Mouse (Mus musculus) heart, adult 11 months (tissue): ENCODE data around the gene Olfr410.

Experiments used
- DNase-seq: peaks from one replicate; pipeline ENCODE4 v3.0.0; 2022

The Olfr410 gene

DNA sequence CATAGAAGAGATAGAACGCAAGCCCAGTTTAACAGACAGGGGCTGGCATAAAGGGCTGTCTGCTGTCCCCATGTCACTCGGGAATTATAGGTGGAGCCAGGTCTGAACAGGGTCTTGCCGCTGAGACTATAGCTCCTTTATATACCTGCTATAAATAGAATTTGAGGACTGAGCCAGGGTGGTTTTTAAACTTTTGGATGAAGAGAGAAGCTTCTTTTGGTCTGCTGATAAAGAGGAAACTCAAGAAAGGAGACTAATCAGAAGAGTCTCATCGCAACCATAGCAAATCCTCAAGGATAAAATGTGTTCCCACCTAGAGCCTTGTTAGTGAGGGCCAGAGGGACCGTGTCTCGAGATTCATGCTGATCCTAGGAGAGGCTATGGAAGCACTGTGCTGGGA, at the start of gene Olfr410:
Gene Olfr410 (minus strand): TSS at position 101 of the 400 bp plus-strand sequence.
- DNase-seq, result no peak

DNA sequence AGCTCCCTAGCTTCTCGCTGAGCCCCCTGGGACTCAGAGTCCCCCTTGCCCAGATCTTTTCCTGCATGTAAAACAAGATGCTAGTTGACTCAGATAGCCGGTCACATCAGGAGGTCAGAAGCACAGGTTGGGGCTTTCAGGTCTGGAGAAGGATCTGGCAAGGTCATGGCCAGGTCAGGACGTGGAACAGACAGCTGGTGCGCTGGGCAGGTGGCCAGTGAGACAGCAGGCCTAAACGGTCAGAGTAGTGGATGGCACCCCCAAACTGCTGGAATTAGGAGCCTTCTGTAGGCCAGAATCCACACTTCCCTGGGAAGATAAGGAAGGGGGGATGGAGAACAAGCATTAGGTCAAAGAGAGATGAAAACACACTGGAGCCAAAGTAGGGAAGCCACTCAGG, 49.4 kb upstream of the Olfr410 start:
- DNase-seq, result peak; percentile 92

DNA sequence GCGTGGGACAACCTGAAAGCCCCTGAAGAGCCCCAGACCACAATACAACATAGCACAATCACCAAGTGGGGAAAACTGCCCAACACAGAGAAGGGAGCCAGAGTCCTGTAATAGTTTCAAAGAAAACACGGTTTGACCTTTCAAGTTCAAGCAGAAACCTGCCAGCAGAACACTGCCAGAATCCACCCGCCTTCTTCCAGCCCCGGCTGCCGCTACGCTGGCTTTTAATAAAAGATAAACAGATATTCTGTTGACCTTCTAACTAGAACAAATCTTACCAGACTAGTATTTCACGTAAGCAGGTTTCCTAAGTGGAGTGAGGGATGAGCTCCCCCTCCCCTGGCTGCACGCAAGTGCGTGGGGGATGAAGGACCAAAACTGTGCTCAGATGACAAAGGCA, 47.8 kb upstream of the Olfr410 start:
- no peak for DNase-seq

DNA sequence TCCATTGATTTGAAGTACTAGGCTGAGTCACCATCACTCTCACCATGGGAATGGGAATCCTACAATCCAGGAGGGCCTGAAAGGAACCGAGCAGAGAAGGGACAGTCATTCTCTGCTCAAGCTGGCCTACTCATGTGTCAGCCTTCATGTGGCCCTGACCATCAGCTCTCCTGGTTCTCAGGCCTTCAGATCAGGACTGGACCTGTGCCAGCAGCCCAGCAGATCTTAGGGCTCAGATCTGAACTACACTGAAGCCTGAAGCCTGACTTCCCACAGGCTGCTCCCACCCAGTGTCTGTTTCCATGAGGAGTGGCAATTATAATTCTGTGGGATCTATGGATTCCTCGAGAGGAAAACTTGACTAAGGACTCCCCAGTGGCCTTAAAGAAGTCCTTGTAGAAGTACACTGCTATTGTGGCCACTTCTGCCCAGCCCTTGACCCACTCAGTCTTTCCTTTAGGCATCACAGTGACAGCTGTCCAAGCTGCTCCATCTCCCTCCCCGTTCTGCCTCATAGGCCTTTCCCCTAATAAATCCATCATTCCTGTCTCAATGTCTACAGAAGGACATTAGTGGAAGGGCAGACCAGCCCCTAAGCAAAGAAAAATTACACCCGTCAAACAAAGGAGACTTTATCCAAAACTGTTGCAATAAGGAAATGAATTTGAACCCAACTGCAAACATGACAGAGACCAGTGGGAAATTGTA, 41.5 kb upstream of the Olfr410 start:
- DNase-seq, result peak; percentile 59

DNA sequence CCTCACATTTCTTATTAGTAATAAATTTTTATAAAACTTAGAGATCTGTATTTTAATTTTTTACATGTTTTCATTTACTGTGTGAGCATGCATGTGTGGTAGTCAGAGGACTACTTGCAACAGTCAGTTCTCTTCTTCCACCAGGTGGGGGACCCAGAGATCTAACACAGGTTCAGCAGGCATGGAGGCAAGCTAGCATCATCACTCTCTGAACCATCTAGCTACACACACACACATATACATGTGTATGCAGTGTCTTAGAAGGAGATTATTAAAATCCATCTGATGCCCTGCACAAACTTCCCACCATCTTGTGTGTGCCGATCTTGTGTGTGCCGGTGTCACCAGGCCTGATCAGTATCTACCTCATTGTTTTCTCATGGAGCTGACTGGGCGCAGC, 39.0 kb upstream of the Olfr410 start:
- DNase-seq, result peak; percentile 70

DNA sequence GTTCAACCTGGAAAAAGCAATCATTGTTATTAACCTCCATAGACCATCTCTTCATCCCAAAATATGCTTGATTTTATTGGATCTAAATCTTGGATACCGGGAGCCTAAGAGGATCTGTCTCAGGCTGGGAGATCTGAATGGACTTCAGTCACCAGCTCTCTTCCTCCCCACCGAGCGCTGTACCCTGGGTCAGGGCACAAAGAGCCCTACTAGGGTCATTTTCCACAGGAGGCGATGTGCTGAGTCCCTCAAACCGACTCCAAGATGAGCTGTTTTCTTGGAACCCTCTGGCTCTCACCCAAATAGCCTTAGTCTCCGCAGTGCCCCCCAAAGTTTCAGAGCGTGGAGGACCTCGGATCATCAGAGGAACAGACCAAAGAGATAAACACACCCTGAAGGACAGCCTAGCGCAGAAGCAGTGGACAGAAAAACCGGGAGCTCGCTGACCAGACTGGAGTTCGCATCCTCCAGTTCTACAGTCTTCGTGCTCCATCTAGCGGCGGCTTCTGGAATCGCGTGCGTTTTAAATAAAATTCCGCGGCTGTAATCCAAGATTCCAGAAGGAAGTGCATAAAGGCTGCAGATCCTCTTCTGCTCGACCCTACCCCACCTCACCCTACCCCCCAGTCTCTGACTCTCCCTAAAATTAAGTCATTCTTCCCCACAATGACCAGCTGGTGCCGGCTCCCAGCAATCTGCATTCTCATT, 33.7 kb upstream of the Olfr410 start:
- peak; percentile 88 for DNase-seq

DNA sequence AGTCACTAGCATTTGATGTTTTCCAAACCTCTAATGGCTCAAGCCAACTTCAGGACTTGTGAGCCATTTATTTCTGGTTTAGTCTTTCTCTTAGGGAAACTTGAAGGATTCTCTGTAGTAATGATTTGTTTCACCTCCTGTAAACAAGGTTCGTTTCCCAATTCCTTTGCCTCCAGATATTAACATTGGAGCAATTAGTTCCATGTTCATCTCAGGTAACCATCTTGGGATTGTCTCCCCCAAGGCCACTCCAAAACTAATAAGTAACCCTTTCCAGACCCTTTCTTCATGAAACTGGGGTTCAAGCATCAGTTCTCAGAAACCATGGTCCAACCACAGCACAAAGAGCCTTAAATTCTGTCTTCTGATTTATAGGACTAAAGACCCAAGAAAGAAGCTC, 23.9 kb upstream of the Olfr410 start, which contains the start of gene Olfr412:
Gene Olfr412 (plus strand): TSS at position 301 of the 400 bp plus-strand sequence.
- DNase-seq, result no peak

DNA sequence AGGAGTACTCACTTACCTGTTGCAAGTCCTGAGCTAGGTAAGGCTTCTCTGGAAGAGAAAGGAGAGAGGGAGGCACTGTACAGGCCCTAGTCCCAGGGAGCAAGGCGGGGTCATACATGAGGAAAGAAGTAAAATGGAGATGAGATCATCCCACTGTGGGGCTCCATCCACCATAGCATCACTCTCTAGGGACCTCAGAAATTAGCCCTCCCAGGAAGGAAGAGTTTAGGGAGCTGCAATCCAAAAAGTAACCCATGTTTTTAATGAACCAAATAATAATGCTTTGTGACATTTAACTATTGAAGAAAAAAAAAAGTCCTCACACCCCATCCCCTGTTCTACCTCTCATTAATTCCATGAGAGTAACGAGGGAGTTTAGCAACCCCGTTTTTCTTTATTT, 14.7 kb upstream of the Olfr410 start, which contains the start of gene Olfr411:
Gene Olfr411 (minus strand): TSS at position 101 of the 400 bp plus-strand sequence.
- no peak for DNase-seq

DNA sequence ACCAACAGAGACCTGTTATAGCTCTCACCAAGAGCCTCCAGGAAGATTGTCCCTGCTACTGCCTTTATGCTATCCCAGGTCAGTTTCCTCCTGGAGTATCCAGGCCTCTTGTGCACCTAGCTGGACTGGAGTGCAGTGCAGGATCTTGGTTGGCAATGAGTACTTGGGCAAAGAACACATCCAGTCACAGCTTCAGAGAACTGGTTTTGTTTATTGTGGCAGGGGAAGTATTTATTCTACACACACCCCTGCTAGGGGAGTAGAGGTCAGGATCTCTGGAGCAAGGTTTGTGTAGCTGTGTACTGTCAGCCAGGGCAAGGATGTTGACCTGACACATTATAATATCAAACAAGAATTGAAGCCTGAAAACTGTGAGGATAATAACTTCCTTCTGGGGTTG, 9.1 kb downstream of the Olfr410 start:
- DNase-seq, result no peak

DNA sequence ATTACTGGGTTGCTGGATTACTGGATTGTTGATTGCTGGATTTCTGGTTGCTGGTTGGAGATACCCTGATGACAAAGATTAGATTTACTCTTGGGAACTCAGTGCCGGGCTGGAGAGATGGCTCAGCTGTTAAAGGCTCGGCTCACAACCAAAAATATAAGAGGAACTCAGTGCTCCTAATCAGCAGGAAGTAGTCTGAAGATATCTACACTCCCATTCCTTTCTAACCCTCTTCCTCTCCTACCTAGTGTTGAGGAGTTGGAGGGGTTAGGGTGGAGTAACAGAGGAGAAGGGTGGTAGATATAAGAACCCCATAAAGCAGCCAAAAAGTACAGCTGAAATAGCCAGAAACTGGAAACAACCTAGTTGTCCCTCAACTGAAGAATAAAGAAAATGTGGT, 11.8 kb downstream of the Olfr410 start:
- no peak for DNase-seq

DNA sequence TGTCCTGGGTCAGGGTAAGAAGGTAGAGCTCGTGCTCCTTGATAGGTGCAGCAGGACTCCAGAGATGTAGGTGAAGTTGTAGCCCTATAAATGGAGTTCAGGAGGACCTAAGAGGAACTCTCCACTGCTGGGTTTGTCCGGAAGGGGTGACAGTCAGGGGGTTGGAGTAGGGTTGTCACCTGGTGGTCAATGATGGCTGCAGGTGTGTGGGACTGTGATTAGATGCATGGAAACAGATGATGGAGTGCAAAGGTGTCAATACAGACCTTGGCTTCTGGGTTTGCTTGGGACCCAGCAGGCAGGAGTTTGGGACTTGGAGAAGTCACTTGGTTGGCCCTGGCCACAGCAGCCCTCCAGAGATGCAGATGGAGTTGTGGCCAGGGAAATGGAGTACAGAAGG, 50.6 kb downstream of the Olfr410 start:
- peak; percentile 71 for DNase-seq

DNA sequence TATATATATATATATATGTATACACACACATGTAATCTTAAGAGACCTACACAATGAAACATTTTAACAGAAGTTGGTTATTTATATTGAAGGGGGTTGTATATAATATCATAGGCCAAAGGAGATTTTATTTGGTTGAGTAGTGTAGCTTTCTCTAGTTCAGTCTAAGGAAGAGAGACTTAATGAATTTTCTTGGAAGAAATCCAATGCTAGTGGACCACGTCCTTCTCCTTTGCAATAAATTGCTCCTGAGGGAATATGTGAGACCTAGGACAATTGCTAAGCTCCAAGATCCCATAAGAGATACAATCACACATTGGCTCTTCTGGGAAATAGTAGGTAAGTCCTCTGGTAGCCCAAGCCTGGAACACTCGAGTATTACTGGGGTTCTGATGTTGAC, 54.4 kb downstream of the Olfr410 start, which contains the start of gene Olfr59:
Gene Olfr59 (plus strand): TSS at position 301 of the 400 bp plus-strand sequence.
- DNase-seq, result no peak
